8 mouse cellular contexts compared by ENCODE assay signal in the genomic region with DNA sequence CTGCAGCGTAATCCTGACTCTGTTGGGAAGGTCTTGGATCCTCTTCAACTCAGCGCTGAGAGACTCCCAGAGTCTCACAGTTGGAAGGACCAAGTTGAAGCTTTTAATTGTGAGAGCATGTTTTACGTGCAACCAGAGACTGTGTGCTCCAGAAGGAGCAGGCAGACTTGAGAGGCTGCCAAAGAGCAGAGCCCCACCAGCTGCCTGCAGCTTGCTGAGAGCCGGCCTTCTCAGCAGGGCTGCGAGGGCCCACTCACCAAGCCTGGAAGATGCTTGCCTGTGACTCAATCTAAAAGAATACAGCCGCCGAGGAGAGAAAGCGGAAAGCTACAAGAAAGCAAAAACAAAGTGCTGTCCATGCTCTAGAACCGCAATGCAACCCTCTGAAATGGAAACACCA. TPM values are rescaled to one million over a fixed set of nuclear protein-coding genes. Genes with fewer than 3 reads are reported as not detected.
DNase-seq lines count a peak whose midpoint lies in the region; ATAC-seq lines count a peak whose summit lies in the region.
"Had no signal": no experiment of that assay in that cellular context is flagged by ENCODE, and none has a peak within 500 bp of the region (broad histone marks: within the 10 kb centered on the region; RNA-seq: fewer than 3 reads in every experiment).

No protein-coding gene starts in this region.

- peak; percentile 94 for DNase-seq in brain, adult 2 months (ENCODE audit: low read depth, low spot score)
- DNase-seq in cerebellum, postnatal 10 days = peak; percentile 79 to 86
- DNase-seq in heart, adult 8-10 months (ENCODE audit: low spot score) = peak; percentile 75
- peak; percentile 83 for DNase-seq in left cerebral cortex, postnatal 4 days
- DNase-seq in ovary, postnatal 10 days (ENCODE audit: low spot score) = peak; percentile 15
- DNase-seq in thymus, postnatal 25 days = no peak

- intact Hi-C loops in left cerebral cortex, postnatal 4 days (cut with DNase I) = no loop called here

- peak; percentile 92 for ATAC-seq in kidney, embryonic 14.5 days (ENCODE audit: low FRiP score, low TSS enrichment)

- no peaks in the 10 kb centered on the region for H3K4me1 ChIP-seq in kidney, embryonic 14.5 days (ENCODE audit: control insufficient read depth, insufficient read depth, low read length)
- H3K4me1 ChIP-seq: midbrain, embryonic 12.5 days had no signal

- H3K4me2 ChIP-seq in kidney, embryonic 14.5 days (replicated peaks; ENCODE audit: low read depth, low read length) = no peak overlapping the region
- H3K4me2 ChIP-seq: midbrain, embryonic 12.5 days had no signal

- 40% methylated on average over 9 of the region's 9 CpGs for WGBS in kidney, embryonic 14.5 days

- H3K9me3 ChIP-seq in kidney, embryonic 14.5 days (ENCODE audit: control insufficient read depth, low read length) = no peaks in the 10 kb centered on the region
- H3K9me3 ChIP-seq: midbrain, embryonic 12.5 days had no signal

- no peaks in the 10 kb centered on the region for H3K27me3 ChIP-seq in kidney, embryonic 14.5 days (ENCODE audit: control insufficient read depth, insufficient read depth, low read length)
- H3K27me3 ChIP-seq: midbrain, embryonic 12.5 days had no signal

- H3K36me3 ChIP-seq in kidney, embryonic 14.5 days (ENCODE audit: control insufficient read depth, insufficient read depth, low read length) = no peaks in the 10 kb centered on the region
- H3K36me3 ChIP-seq: midbrain, embryonic 12.5 days had no signal

- no peak overlapping the region for H3K4me3 ChIP-seq in kidney, embryonic 14.5 days (ENCODE audit: low read length)
- H3K4me3 ChIP-seq: midbrain, embryonic 12.5 days had no signal

- H3K27ac ChIP-seq in kidney, embryonic 14.5 days (ENCODE audit: low read depth, low read length) = peak overlapping the region; percentile 11; the same call in 1 of the 2 replicates
- H3K27ac ChIP-seq: midbrain, embryonic 12.5 days had no signal

- H3K9ac ChIP-seq in kidney, embryonic 14.5 days (ENCODE audit: low read depth, low read length) = no peak overlapping the region
- H3K9ac ChIP-seq: midbrain, embryonic 12.5 days had no signal

RNA-seq across cellular contexts. Expression of a gene that starts 57.0 kb away (rescaled TPM):
- 10 to 100 TPM; 42.0 to 57.9 (median 52.5) TPM for total RNA-seq in heart, adult 8-10 months (2022)
- 40.9 and 71.5 TPM in 2 replicates for polyA plus RNA-seq in kidney, embryonic 14.5 days (2014; fragmentation: Nextera tagmentation; extraction: Ambion mirVana)
- 10 to 100 TPM; 26.7 to 32.8 TPM for total RNA-seq in left cerebral cortex, postnatal 4 days (2021)
